Mouse (Mus musculus): ENCODE measurements at regions not wholly inside any gene's neighbourhood (a gene's known extent, or its start where the extent isn't known, plus 50 kb on each side); places are given as distances from the start of the nearest gene placed in this dataset.

GRCm38 (mm10) chr2:128367266-128368150, 223.5 kb upstream of the Spdye4c start:
- Histone ChIP-seq H3K9me3 (ENCODE audit: low read length) (no peaks in the 10 kb centered on the region), H3K4me3 (ENCODE audit: low read depth, low read length) (no peak overlapping the region), H3K4me2 (ENCODE audit: low read depth) (no peak overlapping the region), H3K27me3 (ENCODE audit: insufficient read depth, low read length) (no peaks in the 10 kb centered on the region), H3K4me1 (ENCODE audit: insufficient read depth) (no peaks in the 10 kb centered on the region), H3K27ac (ENCODE audit: low read depth, low read length) (no peak overlapping the region), H3K9ac (no peak overlapping the region), H3K36me3 (ENCODE audit: insufficient read depth) (no peaks in the 10 kb centered on the region)
- no peak for TF ChIP-seq CTCF (IDR thresholded peaks at IDR 0.05; ENCODE audit: low read depth)
- DNase-seq (no peak), ATAC-seq (no peak)
- WGBS = 82% methylated on average over 14 of the region's 14 CpGs

GRCm38 (mm10) chr2:128368534-128369273, 222.3 kb upstream of the Spdye4c start:
- Histone ChIP-seq H3K9me3 (ENCODE audit: low read length) (no peaks in the 10 kb centered on the region), H3K27ac (ENCODE audit: low read depth, low read length) (no peak overlapping the region), H3K9ac (no peak overlapping the region), H3K4me1 (ENCODE audit: insufficient read depth) (0 out of 2 replicates have a peak, but pooled peaks cover 3% of the 10 kb centered on the region), H3K36me3 (ENCODE audit: insufficient read depth) (no peaks in the 10 kb centered on the region), H3K4me2 (ENCODE audit: low read depth) (no peak overlapping the region), H3K4me3 (ENCODE audit: low read depth, low read length) (no peak overlapping the region), H3K27me3 (ENCODE audit: insufficient read depth, low read length) (no peaks in the 10 kb centered on the region)
- 73% methylated on average over 7 of the region's 7 CpGs for WGBS
- ATAC-seq (no peak), DNase-seq (no peak)
- TF ChIP-seq CTCF (IDR thresholded peaks at IDR 0.05; ENCODE audit: low read depth) = no peak

- Histone ChIP-seq H3K9me3 (ENCODE audit: low read length) (no peaks in the 10 kb centered on the region), H3K9ac (no peak overlapping the region), H3K36me3 (ENCODE audit: insufficient read depth) (no peaks in the 10 kb centered on the region), H3K27me3 (ENCODE audit: insufficient read depth, low read length) (no peaks in the 10 kb centered on the region), H3K27ac (ENCODE audit: low read depth, low read length) (no peak overlapping the region), H3K4me2 (ENCODE audit: low read depth) (no peak overlapping the region), H3K4me3 (ENCODE audit: low read depth, low read length) (no peak overlapping the region), H3K4me1 (ENCODE audit: insufficient read depth) (0 out of 2 replicates have a peak, but pooled peaks cover 3% of the 10 kb centered on the region)
- no peak for DNase-seq
- TF ChIP-seq CTCF (IDR thresholded peaks at IDR 0.05; ENCODE audit: low read depth) = no peak
- WGBS = 76% methylated on average over 10 of the region's 10 CpGs
- no peak for ATAC-seq
Observed at GRCm38 (mm10) chr2:128370821-128371220, 220.2 kb upstream of the Spdye4c start.

GRCm38 (mm10) chr2:128372204-128372603, 218.8 kb upstream of the Spdye4c start:
- DNase-seq (no peak), ATAC-seq (no peak)
- H3K4me2 ChIP-seq (ENCODE audit: low read depth) = no peak overlapping the region
- H3K4me3 ChIP-seq (ENCODE audit: low read depth, low read length) = no peak overlapping the region
- no peaks in the 10 kb centered on the region for H3K27me3 ChIP-seq (ENCODE audit: insufficient read depth, low read length)
- no peaks in the 10 kb centered on the region for H3K9me3 ChIP-seq (ENCODE audit: low read length)
- H3K27ac ChIP-seq (ENCODE audit: low read depth, low read length) = no peak overlapping the region
- no peaks in the 10 kb centered on the region for H3K36me3 ChIP-seq (ENCODE audit: insufficient read depth)
- H3K4me1 ChIP-seq (ENCODE audit: insufficient read depth) = 0 out of 2 replicates have a peak, but pooled peaks cover 3% of the 10 kb centered on the region
- TF ChIP-seq CTCF (IDR thresholded peaks at IDR 0.05; ENCODE audit: low read depth) = no peak
- 85% methylated on average over 13 of the region's 13 CpGs for WGBS
- H3K9ac ChIP-seq = no peak overlapping the region

GRCm38 (mm10) chr2:128373363-128374252, 217.4 kb upstream of the Spdye4c start:
- Histone ChIP-seq H3K9ac (no peak overlapping the region), H3K4me3 (ENCODE audit: low read depth, low read length) (no peak overlapping the region), H3K4me1 (ENCODE audit: insufficient read depth) (0 out of 2 replicates have a peak, but pooled peaks cover 3% of the 10 kb centered on the region), H3K27me3 (ENCODE audit: insufficient read depth, low read length) (no peaks in the 10 kb centered on the region), H3K9me3 (ENCODE audit: low read length) (no peaks in the 10 kb centered on the region), H3K4me2 (ENCODE audit: low read depth) (no peak overlapping the region), H3K27ac (ENCODE audit: low read depth, low read length) (no peak overlapping the region), H3K36me3 (ENCODE audit: insufficient read depth) (no peaks in the 10 kb centered on the region)
- 20% methylated on average over 12 of the region's 12 CpGs for WGBS
- ATAC-seq (peak; percentile 73), DNase-seq (peak; percentile 31)
- TF ChIP-seq CTCF (IDR thresholded peaks at IDR 0.05; ENCODE audit: low read depth) = no peak

GRCm38 (mm10) chr2:128374253-128374566, 216.8 kb upstream of the Spdye4c start:
- H3K27ac ChIP-seq (ENCODE audit: low read depth, low read length) = no peak overlapping the region
- 0 out of 2 replicates have a peak, but pooled peaks cover 3% of the 10 kb centered on the region for H3K4me1 ChIP-seq (ENCODE audit: insufficient read depth)
- no peak overlapping the region for H3K9ac ChIP-seq
- DNase-seq (no peak), ATAC-seq (no peak)
- no peaks in the 10 kb centered on the region for H3K9me3 ChIP-seq (ENCODE audit: low read length)
- H3K27me3 ChIP-seq (ENCODE audit: insufficient read depth, low read length) = no peaks in the 10 kb centered on the region
- H3K4me2 ChIP-seq (ENCODE audit: low read depth) = no peak overlapping the region
- no peaks in the 10 kb centered on the region for H3K36me3 ChIP-seq (ENCODE audit: insufficient read depth)
- WGBS = 83% methylated on average over 2 of the region's 2 CpGs
- TF ChIP-seq CTCF (IDR thresholded peaks at IDR 0.05; ENCODE audit: low read depth) = no peak
- no peak overlapping the region for H3K4me3 ChIP-seq (ENCODE audit: low read depth, low read length)
